Mouse (Mus musculus): ENCODE data around the gene Etnk1. TPM values are rescaled to one million over a fixed set of nuclear protein-coding genes. Genes with fewer than 3 reads are reported as not detected.
A peak's percentile ranks its signal among the peaks of the same experiment; 100 is the strongest.

The Etnk1 gene
- total RNA-seq (2012; rRNA removed) (33.6 and 38.1 TPM in 2 replicates), polyA plus RNA-seq (2012; ENCODE audit: insufficient read depth in 1 of 2, insufficient read length in 2 of 2, low read depth in 1 of 2, low replicate concordance in 2 of 2, missing spikeins in 1 of 2) (10 to 100 TPM; 29.9 to 37.0 TPM)

DNA sequence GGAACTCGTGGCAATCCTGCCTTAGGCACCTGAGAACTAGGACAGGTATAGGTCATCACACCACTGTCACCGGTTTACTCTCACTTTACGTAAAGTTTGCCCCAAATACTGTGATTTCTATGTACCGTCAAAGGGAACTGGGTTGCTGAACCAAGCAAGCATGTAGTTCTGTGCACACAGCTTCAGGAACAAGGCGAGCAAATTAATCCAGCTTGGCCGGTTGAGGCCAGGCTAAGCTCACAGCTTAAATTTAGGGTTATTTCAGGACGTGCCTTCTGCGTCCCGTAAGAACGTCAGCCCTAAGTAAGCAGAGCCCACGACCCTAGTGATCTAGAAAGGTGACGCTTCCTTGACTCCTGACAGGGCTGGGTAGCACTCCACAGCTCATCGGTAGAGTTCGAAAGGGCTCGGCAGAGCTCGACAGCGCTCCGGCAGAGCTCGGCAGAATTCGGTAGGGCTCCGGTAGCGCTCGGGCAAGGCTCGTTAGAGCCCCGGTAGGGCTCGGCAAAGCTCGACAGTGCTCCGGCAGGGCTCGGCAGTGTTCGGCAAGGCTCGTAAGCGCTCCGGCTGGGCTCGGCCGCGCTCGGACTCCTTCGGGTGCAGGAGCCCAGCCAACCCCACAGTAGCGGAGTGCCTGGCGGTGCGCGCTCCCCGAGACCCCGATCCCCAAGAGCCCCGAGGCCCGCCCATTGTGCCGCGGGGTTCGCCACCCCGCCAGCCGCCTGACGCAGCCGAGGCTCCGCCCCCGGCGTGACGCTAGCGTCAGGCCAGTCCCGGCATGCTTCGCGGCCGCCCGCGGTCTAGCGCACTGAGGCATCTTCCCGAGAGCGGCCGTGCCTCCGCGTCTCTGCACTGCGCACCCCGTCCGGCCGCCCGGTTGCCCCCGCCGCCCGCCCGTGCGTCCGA lies at the start of gene Etnk1:
Gene Etnk1, plus strand, starts transcription at position 770 of the 906 bp plus-strand sequence.
- H3K27ac ChIP-seq (ENCODE audit: control insufficient read depth, low read depth, low read length) = peak within 1 kb of the TSS; percentile 83
- peak; percentile 97 for DNase-seq (ENCODE audit: low read depth, low spot score)
- no peaks in the 10 kb centered on the region for H3K9me3 ChIP-seq (replicated peaks; ENCODE audit: insufficient read depth, low read length)
- peak within 1 kb of the TSS; percentile 74 to 96 for H3K4me3 ChIP-seq (ENCODE audit: control insufficient read depth in 1 of 2, insufficient read depth in 1 of 2, low read depth in 2 of 2, low read length in 2 of 2)
- H3K4me1 ChIP-seq (ENCODE audit: control insufficient read depth in 1 of 2, insufficient read depth in 2 of 2, low read length in 2 of 2) = peaks cover 20 to 25% of the 10 kb centered on the region in 2 experiments
- H3K9ac ChIP-seq (ENCODE audit: control insufficient read depth, low read depth, low read length, poor library complexity, severe bottlenecking) = peak within 1 kb of the TSS; percentile 95
- peaks cover 37% of the 10 kb centered on the region for H3K79me2 ChIP-seq (ENCODE audit: control insufficient read depth, insufficient read depth, low read length, poor library complexity)
- peaks cover 11 to 35% of the 10 kb centered on the region in 2 experiments for H3K36me3 ChIP-seq (ENCODE audit: control insufficient read depth in 1 of 2, insufficient read depth in 2 of 2, low read length in 2 of 2)
- no peaks in the 10 kb centered on the region for H3K27me3 ChIP-seq (ENCODE audit: control insufficient read depth in 1 of 2, insufficient read depth in 2 of 2, low read length in 2 of 2)
- TF ChIP-seq MEF2A (IDR thresholded peaks at IDR 0.05; ENCODE audit: extremely low read depth, insufficient replicate concordance, low read depth, low read length, poor library complexity, severe bottlenecking) (no peak), ZKSCAN1 (IDR thresholded peaks at IDR 0.05; ENCODE audit: low read depth, low read length) (no peak), NRF1 (IDR thresholded peaks at IDR 0.05; ENCODE audit: insufficient read depth, low read depth, low read length, poor library complexity, severe bottlenecking) (peak; percentile 43; the same call in 1 of the 2 replicates), KAT2A (conservative IDR thresholded peaks at IDR 0.05; ENCODE audit: low read depth, low read length) (peak; percentile 36; the same call in 1 of the 2 replicates), TBP (IDR thresholded peaks at IDR 0.05; ENCODE audit: low read depth, low read length) (peak; percentile 61; the same call in 1 of the 2 replicates), TCF12 (IDR thresholded peaks at IDR 0.05; ENCODE audit: low read depth, low read length) (peak; percentile 69; the same call in 1 of the 2 replicates), ZMIZ1 (IDR thresholded peaks at IDR 0.05; ENCODE audit: low read depth, low read length) (peak; percentile 91), GABPA (IDR thresholded peaks at IDR 0.05; ENCODE audit: low read depth, low read length) (no peak), RAD21 (IDR thresholded peaks at IDR 0.05; ENCODE audit: low read depth, low read length) (no peak), MYB (IDR thresholded peaks at IDR 0.05; ENCODE audit: low read depth, low read length) (no peak), ZNF384 (IDR thresholded peaks at IDR 0.05; ENCODE audit: low read depth, low read length) (no peak), POLR2A (IDR thresholded peaks at IDR 0.05; ENCODE audit: control insufficient read depth in 1 of 2, insufficient read depth in 1 of 2, low read depth in 1 of 2, low read length in 2 of 2, poor library complexity in 1 of 2) (peak; percentile 88 to 91; a peak in 3 of 4 replicates), MAX (IDR thresholded peaks at IDR 0.05; ENCODE audit: low read length) (0 out of 2 replicates have a peak, but pooled peaks have one; percentile 11), BHLHE40 (IDR thresholded peaks at IDR 0.05; ENCODE audit: borderline replicate concordance, low read depth, low read length) (no peak), JUND (IDR thresholded peaks at IDR 0.05; ENCODE audit: low read depth, low read length) (no peak), HCFC1 (IDR thresholded peaks at IDR 0.05; ENCODE audit: low read depth, low read length) (peak; percentile 76), SMC3 (IDR thresholded peaks at IDR 0.05; ENCODE audit: low read depth, low read length) (no peak), CHD1 (IDR thresholded peaks at IDR 0.05; ENCODE audit: low read depth, low read length) (no peak), ZC3H11A (IDR thresholded peaks at IDR 0.05; ENCODE audit: low read depth, low read length) (peak; percentile 53), E2F4 (IDR thresholded peaks at IDR 0.05; ENCODE audit: borderline replicate concordance, low read depth, low read length) (no peak), NELFE (IDR thresholded peaks at IDR 0.05; ENCODE audit: low read depth, low read length) (peak; percentile 90), POLR2AphosphoS5 (IDR thresholded peaks at IDR 0.05; ENCODE audit: borderline replicate concordance, low read depth, low read length) (no peak), USF1 (IDR thresholded peaks at IDR 0.05; ENCODE audit: low read depth, low read length) (peak; percentile 58), USF2 (IDR thresholded peaks at IDR 0.05; ENCODE audit: borderline replicate concordance in 1 of 2, insufficient read depth in 1 of 2, low read depth in 1 of 2, low read length in 2 of 2) (no peak), GATA1 (IDR thresholded peaks at IDR 0.05; ENCODE audit: low read depth, low read length) (no peak), ELF1 (IDR thresholded peaks at IDR 0.05; ENCODE audit: low read depth, low read length) (no peak), POLR2AphosphoS2 (IDR thresholded peaks at IDR 0.05; ENCODE audit: low read length) (peak; percentile 85), CTCF (IDR thresholded peaks at IDR 0.05 in 2 of 3, conservative IDR thresholded peaks at IDR 0.05 in 1 of 3; ENCODE audit: control insufficient read depth in 1 of 3, insufficient read depth in 1 of 3, low read depth in 2 of 3, low read length in 3 of 3, poor library complexity in 1 of 3, severe bottlenecking in 1 of 3) (0 out of 6 replicates have a peak, but pooled peaks of 1 of the 3 experiments have one; percentile 2), MXI1 (IDR thresholded peaks at IDR 0.05; ENCODE audit: low read depth, low read length) (peak; percentile 28; the same call in 1 of the 2 replicates), TAL1 (IDR thresholded peaks at IDR 0.05; ENCODE audit: low read length) (no peak), SIN3A (IDR thresholded peaks at IDR 0.05; ENCODE audit: low read length) (no peak; the same call in none of the 2 replicates), MAFK (IDR thresholded peaks at IDR 0.05; ENCODE audit: borderline replicate concordance, low read depth, low read length) (no peak), RCOR1 (IDR thresholded peaks at IDR 0.05; ENCODE audit: low read depth, low read length) (no peak), ETS1 (IDR thresholded peaks at IDR 0.05; ENCODE audit: low read depth, low read length) (peak; percentile 29; the same call in 1 of the 2 replicates)

Measured in MEL (cell line).